Mouse (Mus musculus) retina, embryonic 14.5 days (tissue): ENCODE measurements around the gene Sec24a.
A peak's percentile ranks its signal among the peaks of the same experiment; 100 is the strongest.
"Not testable (repeated sequence)": the region's sequence is repeated elsewhere in the genome, so short reads cannot be mapped to it uniquely, and the experiment has no call there.

Experiments
- DNase-seq: peaks from one replicate; pipeline ENCODE4 v3.0.0-alpha.2; 2015; ENCODE audit warnings: low spot score

The Sec24a gene

GRCm38 (mm10) chr11:51759941-51760657 is 3.3 kb downstream of the Sec24a start:
- DNase-seq = no peak

GRCm38 (mm10) chr11:51759251-51759650 is 4.2 kb downstream of the Sec24a start:
- no peak for DNase-seq

GRCm38 (mm10) chr11:51758207-51758606 is 5.2 kb downstream of the Sec24a start:
- DNase-seq = not testable (repeated sequence)

GRCm38 (mm10) chr11:51757625-51758024 is 5.8 kb downstream of the Sec24a start:
- no peak for DNase-seq

GRCm38 (mm10) chr11:51757023-51757422 is 6.4 kb downstream of the Sec24a start:
- no peak for DNase-seq

- peak; percentile 92 for DNase-seq
Measured at GRCm38 (mm10) chr11:51756352-51756771, 7.1 kb downstream of the Sec24a start.

- no peak for DNase-seq
Measured at GRCm38 (mm10) chr11:51755621-51756311, 7.7 kb downstream of the Sec24a start.

GRCm38 (mm10) chr11:51751623-51752225 is 11.7 kb downstream of the Sec24a start:
- DNase-seq = not testable (repeated sequence)

- no peak for DNase-seq
Measured at GRCm38 (mm10) chr11:51746096-51746495, 17.3 kb downstream of the Sec24a start.

GRCm38 (mm10) chr11:51740701-51741100 is 22.7 kb downstream of the Sec24a start:
- DNase-seq = no peak

- no peak for DNase-seq
Measured at GRCm38 (mm10) chr11:51738651-51739403, 24.6 kb downstream of the Sec24a start.

GRCm38 (mm10) chr11:51734218-51734617 is 29.2 kb downstream of the Sec24a start:
- not testable (repeated sequence) for DNase-seq

- no peak for DNase-seq
Measured at GRCm38 (mm10) chr11:51732883-51733282, 30.6 kb downstream of the Sec24a start.

- DNase-seq = no peak
Measured at GRCm38 (mm10) chr11:51721066-51721465, 42.4 kb downstream of the Sec24a start.

- DNase-seq = no peak
Measured at GRCm38 (mm10) chr11:51707080-51707479, 56.4 kb downstream of the Sec24a start.

GRCm38 (mm10) chr11:51706451-51706850 is 57.0 kb downstream of the Sec24a start:
- DNase-seq = no peak

GRCm38 (mm10) chr11:51703379-51703998 is 59.9 kb downstream of the Sec24a start:
- DNase-seq = peak; percentile 54

- DNase-seq = no peak
Measured at GRCm38 (mm10) chr11:51702831-51703230, 60.6 kb downstream of the Sec24a start.

- DNase-seq = no peak
Measured at GRCm38 (mm10) chr11:51694984-51695383, 68.5 kb downstream of the Sec24a start.

- not testable (repeated sequence) for DNase-seq
Measured at GRCm38 (mm10) chr11:51690597-51690996, 72.8 kb downstream of the Sec24a start.

GRCm38 (mm10) chr11:51689343-51689742 is 74.1 kb downstream of the Sec24a start:
- DNase-seq = no peak
